Mouse (Mus musculus) embryonic facial prominence, embryonic 13.5 days (tissue): Measurements from ENCODE around the gene Vmn1r39. TPM values are rescaled to one million over a fixed set of nuclear protein-coding genes. Genes with fewer than 3 reads are reported as not detected.
"Not testable (repeated sequence)": the region's sequence is repeated elsewhere in the genome, so short reads cannot be mapped to it uniquely, and the experiment has no call there.

Experiments
- ATAC-seq: fragments of 200-750 bp; cut with Nextera tagmentation; 2 replicates; pipeline ENCODE4 v1.8.0; 2017; ENCODE audit warnings: low read depth; ENCODE audit not compliant: insufficient number of reproducible peaks, insufficient read depth, low FRiP score, low TSS enrichment
- H3K27ac ChIP-seq: fragments of 300-500 bp; sonication (generic); 2 replicates; pipeline ENCODE4 v1.5.1; 2015; ENCODE audit warnings: moderate library complexity, mild to moderate bottlenecking, inconsistent platforms
- H3K27me3 ChIP-seq: fragments of 300-500 bp; sonication (generic); 2 replicates; pipeline ENCODE4 v1.6.1; 2015; ENCODE audit warnings: mild to moderate bottlenecking, inconsistent platforms
- H3K36me3 ChIP-seq: fragments of 300-500 bp; sonication (generic); 2 replicates; pipeline ENCODE4 v1.6.1; 2015; ENCODE audit warnings: mild to moderate bottlenecking, inconsistent platforms
- H3K4me1 ChIP-seq: fragments of 300-500 bp; sonication (generic); 2 replicates; pipeline ENCODE4 v1.6.1; 2015; ENCODE audit warnings: inconsistent platforms
- H3K4me2 ChIP-seq: fragments of 300-500 bp; sonication (generic); 2 replicates; pipeline ENCODE4 v1.6.1; 2015; ENCODE audit warnings: moderate library complexity, mild to moderate bottlenecking, inconsistent platforms
- H3K4me3 ChIP-seq: fragments of 300-500 bp; sonication (generic); 2 replicates; pipeline ENCODE4 v1.5.1; 2015; ENCODE audit warnings: mild to moderate bottlenecking, inconsistent platforms
- H3K9ac ChIP-seq: fragments of 300-500 bp; sonication (generic); 2 replicates; pipeline ENCODE4 v1.6.1; 2015; ENCODE audit warnings: mild to moderate bottlenecking, inconsistent platforms
- H3K9me3 ChIP-seq: fragments of 300-500 bp; sonication (generic); 2 replicates; pipeline ENCODE4 v1.6.1; 2016; ENCODE audit warnings: inconsistent platforms
- WGBS: fragments of 180-500 bp; shearing (Covaris S2); methylation state at CpG from one replicate; pipeline ENCODE4 v1.1.7; 2015; ENCODE audit warnings: mixed read lengths; 5-methylcytosine and 5-hydroxymethylcytosine counted together
- polyA plus RNA-seq: library from polyadenylated mRNA; unstranded; fragments of >200 nt; fragmentation: Nextera tagmentation; extraction: Ambion mirVana; gene quantifications from 2 replicates; pipeline ENCODE4 v1.2.1, GENCODE M21; 2015

The Vmn1r39 gene
- polyA plus RNA-seq, result not detected in 2 replicates

- no peak within 1 kb of the TSS for H3K4me2 ChIP-seq
- WGBS, result 90% methylated on average over 2 of the region's 2 CpGs
- no peak within 1 kb of the TSS for H3K9ac ChIP-seq
- no peak for ATAC-seq
- H3K27me3 ChIP-seq, result no peaks in the 10 kb centered on the region
- H3K27ac ChIP-seq, result no peak within 1 kb of the TSS
- no peaks in the 10 kb centered on the region for H3K36me3 ChIP-seq
- no peaks in the 10 kb centered on the region for H3K9me3 ChIP-seq
- H3K4me1 ChIP-seq, result no peaks in the 10 kb centered on the region
- H3K4me3 ChIP-seq, result no peak within 1 kb of the TSS
Measured at GRCm38 (mm10) chr6:66810509-66810908, at the start of gene Vmn1r39. TSS of gene Vmn1r39 (minus strand) at chr6:66810609.

- no peak overlapping the region for H3K4me2 ChIP-seq
- no peaks in the 10 kb centered on the region for H3K4me1 ChIP-seq
- no peaks in the 10 kb centered on the region for H3K36me3 ChIP-seq
- H3K27ac ChIP-seq, result no peak overlapping the region
- no peak overlapping the region for H3K9ac ChIP-seq
- H3K27me3 ChIP-seq, result no peaks in the 10 kb centered on the region
- no peaks in the 10 kb centered on the region for H3K9me3 ChIP-seq
- no peak for ATAC-seq
- no peak overlapping the region for H3K4me3 ChIP-seq
Measured at GRCm38 (mm10) chr6:66859391-66859790, 49.0 kb upstream of the Vmn1r39 start.

- Histone ChIP-seq H3K27me3 (no peaks in the 10 kb centered on the region), H3K36me3 (no peaks in the 10 kb centered on the region), H3K27ac (no peak overlapping the region), H3K9me3 (no peaks in the 10 kb centered on the region), H3K4me2 (no peak overlapping the region), H3K4me1 (no peaks in the 10 kb centered on the region), H3K9ac (no peak overlapping the region), H3K4me3 (no peak overlapping the region)
- ATAC-seq, result no peak
- 88% methylated on average over 1 of the region's 1 CpGs for WGBS
Measured at GRCm38 (mm10) chr6:66858356-66858755, 47.9 kb upstream of the Vmn1r39 start.

GRCm38 (mm10) chr6:66856236-66856635 lies 45.8 kb upstream of the Vmn1r39 start:
- no peaks in the 10 kb centered on the region for H3K4me1 ChIP-seq
- H3K4me2 ChIP-seq, result no peak overlapping the region
- no peak overlapping the region for H3K9ac ChIP-seq
- H3K27ac ChIP-seq, result no peak overlapping the region
- ATAC-seq, result no peak
- no peaks in the 10 kb centered on the region for H3K9me3 ChIP-seq
- no peak overlapping the region for H3K4me3 ChIP-seq
- no peaks in the 10 kb centered on the region for H3K36me3 ChIP-seq
- H3K27me3 ChIP-seq, result no peaks in the 10 kb centered on the region

GRCm38 (mm10) chr6:66848936-66849335 lies 38.5 kb upstream of the Vmn1r39 start:
- 21% methylated on average over 4 of the region's 4 CpGs for WGBS
- Histone ChIP-seq H3K9ac (no peak overlapping the region), H3K27ac (no peak overlapping the region), H3K36me3 (no peaks in the 10 kb centered on the region), H3K27me3 (no peaks in the 10 kb centered on the region), H3K4me3 (no peak overlapping the region), H3K4me2 (no peak overlapping the region), H3K9me3 (no peaks in the 10 kb centered on the region), H3K4me1 (peaks cover 3% of the 10 kb centered on the region; the same call in 1 of the 2 replicates)
- no peak for ATAC-seq

- H3K4me1 ChIP-seq, H3K27me3 ChIP-seq, H3K4me3 ChIP-seq, H3K36me3 ChIP-seq, H3K9me3 ChIP-seq, ATAC-seq, H3K9ac ChIP-seq, H3K27ac ChIP-seq, H3K4me2 ChIP-seq: not testable (repeated sequence)
- WGBS, result 11% methylated on average over 1 of the region's 1 CpGs
Measured at GRCm38 (mm10) chr6:66840631-66841030, 30.2 kb upstream of the Vmn1r39 start.

GRCm38 (mm10) chr6:66836932-66837331 lies 26.5 kb upstream of the Vmn1r39 start:
- Histone ChIP-seq H3K9ac (no peak overlapping the region), H3K4me2 (no peak overlapping the region), H3K27me3 (no peaks in the 10 kb centered on the region), H3K4me1 (no peaks in the 10 kb centered on the region), H3K27ac (no peak overlapping the region), H3K9me3 (no peaks in the 10 kb centered on the region), H3K4me3 (no peak overlapping the region), H3K36me3 (no peaks in the 10 kb centered on the region)
- no peak for ATAC-seq

- no peak for ATAC-seq
- Histone ChIP-seq H3K4me2 (no peak overlapping the region), H3K36me3 (no peaks in the 10 kb centered on the region), H3K4me1 (no peaks in the 10 kb centered on the region), H3K4me3 (no peak overlapping the region), H3K9ac (no peak overlapping the region), H3K9me3 (no peaks in the 10 kb centered on the region), H3K27ac (no peak overlapping the region), H3K27me3 (no peaks in the 10 kb centered on the region)
- 56% methylated on average over 1 of the region's 1 CpGs for WGBS
Measured at GRCm38 (mm10) chr6:66806311-66806710, 4.1 kb downstream of the Vmn1r39 start.

- no peaks in the 10 kb centered on the region for H3K4me1 ChIP-seq
- no peak overlapping the region for H3K27ac ChIP-seq
- no peak for ATAC-seq
- no peak overlapping the region for H3K4me2 ChIP-seq
- WGBS, result 81% methylated on average over 3 of the region's 3 CpGs
- no peaks in the 10 kb centered on the region for H3K36me3 ChIP-seq
- H3K27me3 ChIP-seq, result no peaks in the 10 kb centered on the region
- H3K4me3 ChIP-seq, result no peak overlapping the region
- no peak overlapping the region for H3K9ac ChIP-seq
- H3K9me3 ChIP-seq, result no peaks in the 10 kb centered on the region
Measured at GRCm38 (mm10) chr6:66805713-66806112, 4.7 kb downstream of the Vmn1r39 start.

- not testable (repeated sequence) for ATAC-seq, H3K27ac ChIP-seq, H3K9ac ChIP-seq, H3K4me2 ChIP-seq, H3K4me3 ChIP-seq, H3K27me3 ChIP-seq, H3K4me1 ChIP-seq, H3K9me3 ChIP-seq, H3K36me3 ChIP-seq
Measured at GRCm38 (mm10) chr6:66782527-66782926, 27.9 kb downstream of the Vmn1r39 start, which contains the start of gene Vmn1r38. TSS of gene Vmn1r38 (minus strand) at chr6:66782627.

Other genes starting within 250 kb of the Vmn1r39 start
- gene Vmn1r33, start 192.3 kb downstream of the Vmn1r39 start, polyA plus RNA-seq, result not detected in 2 replicates
- not detected in 2 replicates for gene Vmn1r34, start 166.7 kb downstream of the Vmn1r39 start, polyA plus RNA-seq
- gene Vmn1r35, start 124.7 kb downstream of the Vmn1r39 start, polyA plus RNA-seq, result not detected in 2 replicates
- not detected in 2 replicates for gene Vmn1r36, start 91.4 kb downstream of the Vmn1r39 start, polyA plus RNA-seq
- gene Vmn1r37, start 81.2 kb downstream of the Vmn1r39 start, polyA plus RNA-seq, result not detected in 2 replicates
- gene Vmn1r38, start 28.0 kb downstream of the Vmn1r39 start, polyA plus RNA-seq, result not detected in 2 replicates
- gene Gng12, start 85.8 kb upstream of the Vmn1r39 start, polyA plus RNA-seq, result 56.0 and 58.1 TPM in 2 replicates
- 15.7 and 19.7 TPM in 2 replicates for gene Gadd45a, start 226.8 kb upstream of the Vmn1r39 start, polyA plus RNA-seq